Mouse (Mus musculus): Measurements from ENCODE around the gene 4931428F04Rik. TPM values are rescaled to one million over a fixed set of nuclear protein-coding genes. Genes with fewer than 3 reads are reported as not detected.
"Not testable (repeated sequence)": the region's sequence is repeated elsewhere in the genome, so short reads cannot be mapped to it uniquely, and the experiment has no call there.

The 4931428F04Rik gene
- polyA plus RNA-seq, 1 experiment from 2014 or later = 4.9 TPM

- Histone ChIP-seq H3K36me3 (peaks cover 17% of the 10 kb centered on the region; the same call in 1 of the 2 replicates), H3K27ac (no peak overlapping the region), H3K9ac (no peak overlapping the region), H3K4me1 (replicated peaks) (no peaks in the 10 kb centered on the region), H3K27me3 (no peaks in the 10 kb centered on the region), H3K4me2 (no peak overlapping the region), H3K9me3 (replicated peaks) (no peaks in the 10 kb centered on the region), H3K4me3 (no peak overlapping the region)
- 67% methylated on average over 1 of the region's 1 CpGs for WGBS
- ATAC-seq (replicated peaks; ENCODE audit: insufficient number of reproducible peaks, insufficient read depth, low FRiP score, low read depth) = no peak
These were observed 54.5 kb downstream of the 4931428F04Rik start for GRCm38 (mm10) chr8:105235206-105235605.

DNA sequence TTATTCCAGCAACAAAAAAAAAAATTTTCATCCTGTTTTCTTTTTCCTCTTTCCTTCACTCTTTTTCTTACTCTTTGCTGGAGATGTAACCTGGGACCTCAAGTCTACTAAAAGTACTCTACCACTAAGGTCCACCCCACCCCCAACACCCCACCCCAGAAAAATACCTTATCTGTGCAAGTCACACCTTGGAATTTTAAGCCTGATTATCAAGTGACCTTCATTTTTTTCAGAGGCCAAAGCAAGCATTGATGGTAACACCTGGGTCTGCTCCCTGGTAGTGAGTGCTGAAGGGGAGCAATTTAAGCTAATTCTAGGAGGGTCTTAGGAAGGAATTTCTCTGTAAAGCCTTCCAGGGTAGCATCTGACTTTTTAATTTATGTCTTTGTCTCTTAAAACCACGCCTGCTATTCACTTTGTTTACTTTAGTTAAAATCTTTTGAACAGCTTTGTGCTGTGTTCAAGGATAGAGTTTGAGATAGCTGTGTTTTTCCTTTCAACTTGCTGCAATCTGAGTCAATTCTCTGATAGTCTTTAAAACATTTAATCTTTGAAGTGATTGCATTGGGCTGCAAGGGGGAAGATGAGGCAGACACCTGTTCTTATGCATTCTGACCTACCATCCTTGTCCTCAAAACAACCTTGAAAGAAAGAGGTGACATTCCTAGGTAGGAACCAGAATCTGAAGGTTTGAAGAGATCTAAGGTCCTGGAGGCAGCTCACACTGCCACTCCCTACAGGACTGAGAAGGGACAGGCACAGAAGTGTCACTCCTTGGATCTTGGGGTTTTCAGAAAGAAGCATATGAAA is 56.3 kb downstream of the 4931428F04Rik start:
- Histone ChIP-seq H3K4me2 (no peak overlapping the region), H3K4me1 (replicated peaks) (no peaks in the 10 kb centered on the region), H3K36me3 (peaks cover under 1% of the 10 kb centered on the region; the same call in 1 of the 2 replicates), H3K27ac (no peak overlapping the region), H3K9me3 (replicated peaks) (no peaks in the 10 kb centered on the region), H3K27me3 (no peaks in the 10 kb centered on the region), H3K4me3 (no peak overlapping the region), H3K9ac (no peak overlapping the region)
- 66% methylated on average over 1 of the region's 1 CpGs for WGBS
- ATAC-seq (replicated peaks; ENCODE audit: insufficient number of reproducible peaks, insufficient read depth, low FRiP score, low read depth) = no peak

GRCm38 (mm10) chr8:105232321-105232693 is 57.4 kb downstream of the 4931428F04Rik start:
- H3K36me3 ChIP-seq; H3K4me1 ChIP-seq (replicated peaks); ATAC-seq (replicated peaks; ENCODE audit: insufficient number of reproducible peaks, insufficient read depth, low FRiP score, low read depth); H3K4me2 ChIP-seq; H3K9me3 ChIP-seq (replicated peaks); H3K27me3 ChIP-seq; H3K27ac ChIP-seq; H3K4me3 ChIP-seq; H3K9ac ChIP-seq: not testable (repeated sequence)
- 92% methylated on average over 4 of the region's 4 CpGs for whole genome bisulfite sequencing

DNA sequence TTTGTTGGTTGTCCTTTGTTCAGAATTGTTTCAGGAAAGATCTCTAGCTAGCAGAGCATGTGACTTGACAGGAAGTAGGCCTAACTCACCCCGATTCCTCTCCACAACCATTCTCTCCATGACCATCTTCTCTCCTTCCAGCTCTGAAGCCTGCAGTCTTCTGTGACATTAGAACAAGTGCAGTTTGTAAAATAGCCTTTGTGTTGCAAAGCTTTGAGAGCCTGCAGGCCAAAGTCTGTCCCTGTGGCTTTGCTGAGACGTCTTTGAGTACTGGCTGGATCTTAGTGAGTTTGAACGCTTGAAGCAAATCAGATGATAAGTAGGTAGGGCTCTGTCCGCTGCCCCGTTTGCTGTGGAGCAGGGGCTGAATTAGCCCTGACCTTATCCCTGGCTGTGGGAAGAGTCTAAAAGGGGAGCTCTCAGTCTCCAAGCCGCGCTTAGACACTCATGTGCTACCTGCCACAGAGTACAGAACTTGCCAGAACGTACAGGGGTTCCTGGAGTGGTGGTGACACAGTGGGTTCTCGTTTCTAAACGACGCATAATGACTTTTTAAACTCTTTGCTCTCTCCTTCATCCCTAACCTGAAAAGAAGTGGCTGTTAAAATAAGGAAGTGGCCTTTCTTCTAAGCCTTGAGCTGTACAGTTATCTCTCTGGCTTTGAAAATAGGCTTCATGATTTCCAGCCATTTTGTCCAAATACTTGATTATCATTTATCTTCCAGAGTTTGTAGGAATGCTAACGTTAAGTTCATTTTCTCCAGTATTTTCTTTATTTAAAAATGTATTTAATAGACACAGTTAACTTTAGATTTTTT is 58.0 kb downstream of the 4931428F04Rik start:
- Histone ChIP-seq H3K9me3 (replicated peaks) (no peaks in the 10 kb centered on the region), H3K9ac (no peak overlapping the region), H3K4me2 (no peak overlapping the region), H3K27ac (no peak overlapping the region), H3K4me3 (no peak overlapping the region), H3K4me1 (replicated peaks) (no peaks in the 10 kb centered on the region), H3K27me3 (no peaks in the 10 kb centered on the region), H3K36me3 (no peaks in the 10 kb centered on the region; the same call in 1 of the 2 replicates)
- ATAC-seq (replicated peaks; ENCODE audit: insufficient number of reproducible peaks, insufficient read depth, low FRiP score, low read depth) = no peak
- 76% methylated on average over 12 of the region's 12 CpGs for WGBS

MicroRNAs within 50 kb of the gene (microRNA counts, 519-probe panel; counts per million panel counts)
- 2,436 counts per million, percentile 48 among the panel's probes with 10 or more counts for microRNA mmu-miR-328

Small RNAs within 50 kb of the gene (microRNA-seq; reads per million reads assigned to microRNA genes)
- gene Gm27320 (not detected), gene Mir328 (309 reads per million, percentile 66 among the genes with 10 or more reads in this experiment)

Other genes with a start within 250 kb of the 4931428F04Rik start
- not detected in 2 replicates for gene Ces3a, start 241.3 kb downstream of the 4931428F04Rik start, polyA plus RNA-seq (2015; fragmentation: Nextera tagmentation; extraction: Ambion mirVana)
- 0.22 and 0.23 TPM in 2 replicates for gene Ces3b, start 206.1 kb downstream of the 4931428F04Rik start, polyA plus RNA-seq (2015; fragmentation: Nextera tagmentation; extraction: Ambion mirVana)
- not detected in 2 replicates for gene Ces4a, start 158.1 kb downstream of the 4931428F04Rik start, polyA plus RNA-seq (2015; fragmentation: Nextera tagmentation; extraction: Ambion mirVana)
- 39.2 and 40.1 TPM in 2 replicates for gene Cbfb, start 119.2 kb downstream of the 4931428F04Rik start, polyA plus RNA-seq (2015; fragmentation: Nextera tagmentation; extraction: Ambion mirVana)
- gene D230025D16Rik, start 64.7 kb downstream of the 4931428F04Rik start, polyA plus RNA-seq (2015; fragmentation: Nextera tagmentation; extraction: Ambion mirVana) = 17.7 and 19.6 TPM in 2 replicates
- 13.6 and 17.6 TPM in 2 replicates for gene B3gnt9, start 34.7 kb downstream of the 4931428F04Rik start, polyA plus RNA-seq (2015; fragmentation: Nextera tagmentation; extraction: Ambion mirVana)
- gene Tradd, start 25.3 kb downstream of the 4931428F04Rik start, polyA plus RNA-seq (2015; fragmentation: Nextera tagmentation; extraction: Ambion mirVana) = 17.9 and 24.0 TPM in 2 replicates
- 3.1 and 4.5 TPM in 2 replicates for gene Fbxl8, start 25.2 kb downstream of the 4931428F04Rik start, polyA plus RNA-seq (2015; fragmentation: Nextera tagmentation; extraction: Ambion mirVana)
- gene Hsf4, start 20.1 kb downstream of the 4931428F04Rik start, polyA plus RNA-seq (2015; fragmentation: Nextera tagmentation; extraction: Ambion mirVana) = 0.13 and 0.30 TPM in 2 replicates
- gene Nol3, start 13.7 kb downstream of the 4931428F04Rik start, polyA plus RNA-seq (2015; fragmentation: Nextera tagmentation; extraction: Ambion mirVana) = 3.8 and 4.7 TPM in 2 replicates
- gene Exoc3l, start 6.2 kb upstream of the 4931428F04Rik start, polyA plus RNA-seq (2015; fragmentation: Nextera tagmentation; extraction: Ambion mirVana) = 12.3 and 14.2 TPM in 2 replicates
- 38.3 and 61.5 TPM in 2 replicates for gene E2f4, start 7.8 kb upstream of the 4931428F04Rik start, polyA plus RNA-seq (2015; fragmentation: Nextera tagmentation; extraction: Ambion mirVana)
- 2.3 and 4.6 TPM in 2 replicates for gene Elmo3, start 15.7 kb upstream of the 4931428F04Rik start, polyA plus RNA-seq (2015; fragmentation: Nextera tagmentation; extraction: Ambion mirVana)
- 0.62 and 1.0 TPM in 2 replicates for gene Lrrc29, start 36.4 kb upstream of the 4931428F04Rik start, polyA plus RNA-seq (2015; fragmentation: Nextera tagmentation; extraction: Ambion mirVana)
- gene Tmem208, start 36.5 kb upstream of the 4931428F04Rik start, polyA plus RNA-seq (2015; fragmentation: Nextera tagmentation; extraction: Ambion mirVana) = 73.0 and 89.2 TPM in 2 replicates
- 1.4 and 2.3 TPM in 2 replicates for gene Fhod1, start 58.1 kb upstream of the 4931428F04Rik start, polyA plus RNA-seq (2015; fragmentation: Nextera tagmentation; extraction: Ambion mirVana)
- 0.94 and 2.0 TPM in 2 replicates for gene Slc9a5, start 59.0 kb upstream of the 4931428F04Rik start, polyA plus RNA-seq (2015; fragmentation: Nextera tagmentation; extraction: Ambion mirVana)
- gene Plekhg4, start 83.4 kb upstream of the 4931428F04Rik start, polyA plus RNA-seq (2015; fragmentation: Nextera tagmentation; extraction: Ambion mirVana) = 0.14 and 0.19 TPM in 2 replicates
- gene Kctd19, start 123.6 kb upstream of the 4931428F04Rik start, polyA plus RNA-seq (2015; fragmentation: Nextera tagmentation; extraction: Ambion mirVana) = 0.09 and 0.11 TPM in 2 replicates
- 0.08 and 0.19 TPM in 2 replicates for gene Lrrc36, start 123.7 kb upstream of the 4931428F04Rik start, polyA plus RNA-seq (2015; fragmentation: Nextera tagmentation; extraction: Ambion mirVana)
- gene Tppp3, start 181.7 kb upstream of the 4931428F04Rik start, polyA plus RNA-seq (2015; fragmentation: Nextera tagmentation; extraction: Ambion mirVana) = 27.5 and 39.8 TPM in 2 replicates
- gene Zdhhc1, start 207.0 kb upstream of the 4931428F04Rik start, polyA plus RNA-seq (2015; fragmentation: Nextera tagmentation; extraction: Ambion mirVana) = 23.2 and 30.7 TPM in 2 replicates
- 0.15 and 0.58 TPM in 2 replicates for gene Hsd11b2, start 228.9 kb upstream of the 4931428F04Rik start, polyA plus RNA-seq (2015; fragmentation: Nextera tagmentation; extraction: Ambion mirVana)